16 mouse cellular contexts compared by ENCODE assay signal in genomic region chr11:64313241-64313640, GRCm38 (mm10).
"Had no signal": no experiment of that assay in that cellular context is flagged by ENCODE, and none has a peak within 500 bp of the region (broad histone marks: within the 10 kb centered on the region; RNA-seq: fewer than 3 reads in every experiment).

No protein-coding gene starts in this region.

- ATAC-seq: lung, postnatal 0 days had no signal

- H3K27me3 ChIP-seq: limb, embryonic 12.5 days; neural tube, embryonic 15.5 days; stomach, embryonic 15.5 days had no signal

- H3K9ac ChIP-seq: limb, embryonic 12.5 days; liver, embryonic 14.5 days; neural tube, embryonic 15.5 days; stomach, embryonic 15.5 days had no signal

- DNase-seq: kidney, adult 11 months; kidney, adult 9 months; kidney, postnatal 36 days; lung, adult 18-20 months; lung, postnatal 36 days; midbrain, embryonic 14.5 days; thymus, postnatal 4 days had no signal

- H3K4me3 ChIP-seq: left cerebral cortex, adult 2 months; limb, embryonic 12.5 days; midbrain, embryonic 10.5 days; myocyte; neural tube, embryonic 15.5 days; stomach, embryonic 15.5 days had no signal

- H3K9me3 ChIP-seq: limb, embryonic 12.5 days; midbrain, embryonic 10.5 days; neural tube, embryonic 15.5 days; stomach, embryonic 15.5 days had no signal

- H3K36me3 ChIP-seq: limb, embryonic 12.5 days; midbrain, embryonic 10.5 days; neural tube, embryonic 15.5 days; stomach, embryonic 15.5 days had no signal

- H3K4me1 ChIP-seq: neural tube, embryonic 15.5 days; stomach, embryonic 15.5 days had no signal

- H3K27ac ChIP-seq: kidney, postnatal 0 days; left cerebral cortex, adult 2 months; limb, embryonic 12.5 days; liver, embryonic 14.5 days; midbrain, embryonic 10.5 days; neural tube, embryonic 15.5 days; stomach, embryonic 15.5 days had no signal

- H3K4me2 ChIP-seq: limb, embryonic 12.5 days; neural tube, embryonic 15.5 days; stomach, embryonic 15.5 days had no signal
